Mouse (Mus musculus): ENCODE results near the gene Aoc2.
A peak's percentile ranks its signal among the peaks of the same experiment; 100 is the strongest.
"Not testable (repeated sequence)": the region's sequence is repeated elsewhere in the genome, so short reads cannot be mapped to it uniquely, and the experiment has no call there.

Aoc2 gene

DNA sequence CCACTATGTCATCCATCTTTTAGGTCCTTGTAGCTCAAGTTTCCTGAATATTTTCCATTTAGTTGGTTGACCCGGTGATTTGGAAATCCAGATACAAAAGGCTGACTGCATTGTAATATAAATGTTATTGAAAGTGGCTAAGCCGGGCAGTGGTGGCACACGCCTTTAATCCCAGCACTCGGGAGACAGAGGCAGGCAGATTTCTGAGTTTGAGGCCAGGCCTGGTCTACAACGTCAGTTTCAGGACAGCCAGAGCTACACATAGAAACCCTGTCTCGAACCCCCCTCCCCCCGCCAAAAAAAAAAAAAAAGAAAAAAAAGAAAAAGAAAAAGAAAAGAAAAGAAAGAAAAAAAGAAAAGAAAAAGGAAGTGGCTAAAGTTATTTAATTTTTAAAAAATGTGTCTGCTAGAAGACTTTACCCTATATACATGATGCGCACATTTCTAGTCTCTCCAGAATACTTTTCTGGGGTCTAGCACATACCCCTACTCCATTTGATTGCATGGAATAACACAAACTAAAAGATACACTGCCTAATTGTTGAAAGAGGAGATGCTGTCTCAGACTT, 9.7 kb upstream of the Aoc2 start:
- DNase-seq (ENCODE audit: low read depth, low spot score): no peak

DNA sequence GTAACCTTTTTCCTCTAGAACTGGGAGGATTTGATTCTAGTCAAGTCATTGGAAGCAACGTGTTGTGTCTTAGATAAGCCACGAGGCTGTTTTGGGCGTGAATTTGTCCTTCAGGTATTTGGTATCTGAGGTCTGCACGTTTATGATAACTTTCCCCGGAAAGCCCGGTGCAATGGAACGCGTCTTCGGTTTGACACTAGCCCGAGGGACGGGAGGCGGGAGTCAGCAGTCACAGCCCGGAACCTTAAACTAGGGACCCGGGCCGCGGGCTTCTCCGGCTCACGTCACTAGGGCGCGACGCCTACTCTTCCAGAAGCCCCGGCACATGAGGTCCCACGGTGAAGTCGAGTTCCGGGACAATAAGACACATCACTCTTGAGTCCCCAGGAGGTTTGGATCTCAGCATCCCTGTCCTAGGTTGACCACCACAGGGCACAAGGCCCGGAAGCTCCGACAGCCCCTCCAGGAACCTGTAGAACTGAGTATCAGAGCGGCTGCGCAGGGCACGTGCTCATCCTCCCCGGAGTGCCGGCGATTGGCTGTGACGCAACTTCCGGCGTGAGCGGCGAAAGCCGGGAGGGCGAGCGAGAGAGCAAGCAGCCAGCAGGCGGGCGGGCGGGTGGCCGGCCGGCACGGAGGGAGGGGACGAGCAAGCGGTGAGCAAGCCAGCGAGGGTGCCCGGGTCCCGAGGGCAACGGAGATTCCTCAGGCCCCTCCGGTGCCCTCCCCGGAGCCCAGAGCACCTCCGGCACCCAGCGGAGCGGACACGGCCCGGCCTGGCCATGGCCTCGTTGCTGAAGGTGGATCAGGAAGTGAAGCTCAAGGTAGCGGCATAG, 9.0 kb upstream of the Aoc2 start, which contains the start of gene Psme3:
TSS of gene Psme3 (plus strand) at position 549 of the 836 bp plus-strand sequence.
- peak; percentile 91 for DNase-seq (ENCODE audit: low read depth, low spot score)

DNA sequence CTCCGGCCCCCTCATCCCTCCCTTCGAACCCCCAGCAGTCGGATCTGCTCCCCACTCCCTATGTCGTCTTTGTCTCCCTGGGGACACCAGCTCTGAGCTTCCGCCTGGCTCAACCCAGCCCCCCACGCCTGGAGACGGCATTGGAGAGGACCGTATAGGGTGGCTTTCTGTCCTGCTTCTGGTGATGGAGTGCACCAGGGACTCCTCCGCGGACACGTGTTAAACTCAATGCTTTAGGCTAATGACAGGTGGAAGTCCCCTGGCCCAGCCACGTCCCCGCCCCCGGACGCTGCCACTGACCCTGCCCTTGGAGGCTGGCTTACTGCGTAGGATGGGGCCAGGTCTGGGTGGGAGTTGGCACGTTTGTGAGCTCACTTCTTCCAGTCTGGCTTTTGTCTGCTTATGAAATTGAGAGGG, 8.4 kb upstream of the Aoc2 start:
- DNase-seq (ENCODE audit: low read depth, low spot score): peak; percentile 52

DNA sequence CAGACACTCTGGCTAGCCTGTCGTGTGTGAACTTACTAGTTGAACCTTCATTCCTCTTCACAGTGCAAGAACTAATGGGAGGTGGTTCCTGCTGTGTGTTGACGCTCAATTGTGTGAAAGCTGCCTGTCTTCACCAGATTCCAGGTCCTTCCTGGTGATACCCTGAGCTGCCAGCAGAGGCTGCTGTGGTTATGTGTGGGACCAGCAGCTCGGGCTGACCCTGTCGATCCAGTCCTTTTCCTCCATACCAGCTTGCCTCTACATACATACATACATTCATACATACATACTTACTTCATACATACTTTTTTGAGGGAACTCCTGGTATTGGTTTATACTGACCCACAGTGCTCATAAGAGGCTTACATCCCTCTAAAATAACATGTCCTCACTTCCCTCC, 1.3 kb upstream of the Aoc2 start:
- DNase-seq (ENCODE audit: low read depth, low spot score): peak; percentile 87

DNA sequence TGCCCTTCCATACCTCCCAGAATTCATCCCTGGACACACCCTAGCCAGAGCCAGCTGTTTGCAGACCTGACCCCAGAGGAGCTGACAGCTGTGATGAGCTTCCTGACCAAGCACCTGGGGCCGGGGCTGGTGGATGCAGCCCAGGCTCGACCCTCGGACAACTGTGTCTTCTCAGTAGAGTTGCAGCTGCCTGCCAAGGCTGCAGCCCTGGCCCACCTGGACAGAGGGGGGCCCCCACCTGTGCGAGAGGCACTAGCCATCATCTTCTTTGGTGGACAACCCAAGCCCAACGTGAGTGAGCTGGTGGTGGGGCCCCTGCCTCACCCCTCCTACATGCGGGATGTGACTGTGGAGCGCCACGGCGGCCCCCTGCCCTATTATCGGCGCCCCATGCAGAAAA, 338 bp downstream of the Aoc2 start:
- not testable (repeated sequence) for DNase-seq (ENCODE audit: low read depth, low spot score)

DNA sequence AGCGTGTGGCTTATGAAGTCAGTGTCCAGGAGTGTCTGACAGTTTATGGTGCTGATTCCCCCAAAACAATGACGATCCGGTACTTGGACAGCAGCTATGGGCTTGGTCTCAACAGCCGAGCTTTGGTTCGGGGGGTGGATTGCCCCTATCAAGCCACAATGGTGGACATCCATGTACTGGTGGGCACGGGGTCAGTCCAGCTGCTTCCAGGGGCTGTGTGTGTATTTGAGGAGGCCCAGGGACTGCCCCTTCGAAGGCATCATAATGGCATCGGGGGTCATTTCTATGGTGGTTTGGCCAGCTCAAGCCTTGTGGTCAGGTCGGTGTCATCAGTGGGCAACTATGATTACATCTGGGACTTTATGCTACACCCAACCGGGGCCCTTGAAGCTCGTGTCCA, 1.3 kb downstream of the Aoc2 start:
- no peak for DNase-seq (ENCODE audit: low read depth, low spot score)

DNA sequence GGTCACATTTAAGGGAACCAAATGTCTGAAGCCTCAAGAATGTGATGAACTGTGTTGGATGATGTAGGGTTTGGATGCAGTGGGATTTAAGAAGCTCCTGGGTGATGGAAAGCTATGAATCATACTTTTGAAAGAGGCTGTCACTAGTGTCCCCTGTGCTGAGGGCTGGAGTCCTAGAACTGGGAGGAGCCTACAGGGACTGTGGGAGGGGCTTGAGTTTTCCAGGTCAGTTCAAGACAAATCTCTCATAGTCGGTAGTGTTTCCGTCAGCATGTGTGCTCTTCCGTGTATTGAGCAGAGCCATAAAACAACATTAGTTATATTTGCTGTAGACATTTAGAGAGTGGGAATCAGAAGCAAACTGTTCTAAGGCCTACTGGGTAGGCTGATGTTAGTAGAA, 2.4 kb downstream of the Aoc2 start:
- DNase-seq (ENCODE audit: low read depth, low spot score): peak; percentile 25

DNA sequence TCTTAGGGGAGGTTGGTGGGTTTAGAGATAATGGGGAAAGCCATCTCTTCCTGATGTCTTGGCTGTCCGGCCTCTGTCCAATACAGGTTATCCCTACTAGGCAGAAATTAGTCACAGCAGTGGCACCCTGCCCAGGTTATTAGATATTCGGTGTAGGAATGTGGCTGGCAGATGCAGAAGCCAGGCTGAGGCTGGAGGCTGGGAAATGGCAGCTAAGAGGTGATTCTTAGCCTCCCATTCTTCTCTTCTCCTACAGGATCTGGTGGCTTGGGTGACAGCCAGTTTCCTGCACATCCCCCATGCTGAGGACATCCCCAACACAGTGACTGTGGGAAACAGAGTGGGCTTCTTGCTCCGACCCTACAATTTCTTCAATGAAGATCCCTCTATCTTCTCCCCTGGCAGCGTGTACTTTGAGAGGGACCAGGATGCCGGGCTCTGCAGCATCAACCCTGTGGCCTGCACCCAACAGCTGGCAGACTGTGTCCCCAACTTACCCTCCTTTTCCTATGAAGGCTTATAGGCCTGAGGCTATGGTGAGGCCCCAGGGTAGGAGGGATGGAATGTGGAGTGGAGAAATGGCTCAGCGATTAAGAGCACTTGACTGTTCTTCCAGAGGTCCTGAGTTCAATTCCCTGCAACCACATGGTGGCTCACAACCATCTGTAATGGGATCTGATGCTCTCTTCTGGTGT, 4.2 kb downstream of the Aoc2 start:
- peak; percentile 99 for DNase-seq (ENCODE audit: low read depth, low spot score)

DNA sequence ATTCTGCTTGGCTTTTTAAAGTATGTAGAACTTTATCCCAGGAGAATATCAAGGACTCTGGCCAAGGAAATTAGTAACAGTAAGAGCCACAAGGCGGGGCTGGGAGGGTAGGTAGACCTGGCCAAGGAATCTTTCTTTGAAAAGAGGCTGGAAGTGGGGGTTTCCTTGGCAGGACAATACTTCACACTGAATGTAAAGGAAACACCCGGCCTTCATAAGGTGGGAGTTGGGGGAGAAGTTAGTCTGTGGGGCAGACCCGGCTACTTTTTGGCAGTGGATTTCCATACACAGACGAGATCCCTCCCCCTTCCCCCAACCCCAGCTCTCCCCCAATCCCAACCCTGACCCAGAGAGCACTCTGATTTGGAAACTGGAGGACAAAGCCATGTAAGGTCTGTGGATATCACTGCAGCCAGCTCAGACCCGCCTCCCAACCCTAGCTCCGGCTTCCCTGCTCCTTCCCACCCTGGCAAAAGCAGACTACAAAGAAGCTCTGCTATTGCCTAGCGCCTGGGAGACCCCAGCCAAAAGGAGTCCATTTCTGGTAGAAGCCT, 5.6 kb downstream of the Aoc2 start, which contains the start of gene Aoc3:
TSS of gene Aoc3 (plus strand) at position 235 of the 554 bp plus-strand sequence.
- DNase-seq (ENCODE audit: low read depth, low spot score): peak; percentile 94

DNA sequence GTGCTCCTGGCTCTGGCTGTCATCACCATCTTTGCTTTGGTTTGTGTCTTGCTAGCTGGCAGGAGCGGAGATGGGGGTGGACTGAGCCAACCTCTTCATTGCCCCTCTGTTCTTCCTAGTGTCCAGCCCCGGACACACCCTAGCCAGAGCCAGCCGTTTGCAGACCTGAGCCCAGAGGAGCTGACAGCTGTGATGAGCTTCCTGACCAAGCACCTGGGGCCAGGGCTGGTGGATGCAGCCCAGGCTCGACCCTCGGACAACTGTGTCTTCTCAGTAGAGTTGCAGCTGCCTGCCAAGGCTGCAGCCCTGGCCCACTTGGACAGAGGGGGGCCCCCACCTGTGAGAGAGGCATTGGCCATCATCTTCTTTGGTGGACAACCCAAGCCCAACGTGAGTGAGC, 6.1 kb downstream of the Aoc2 start:
- DNase-seq (ENCODE audit: low read depth, low spot score): not testable (repeated sequence)

DNA sequence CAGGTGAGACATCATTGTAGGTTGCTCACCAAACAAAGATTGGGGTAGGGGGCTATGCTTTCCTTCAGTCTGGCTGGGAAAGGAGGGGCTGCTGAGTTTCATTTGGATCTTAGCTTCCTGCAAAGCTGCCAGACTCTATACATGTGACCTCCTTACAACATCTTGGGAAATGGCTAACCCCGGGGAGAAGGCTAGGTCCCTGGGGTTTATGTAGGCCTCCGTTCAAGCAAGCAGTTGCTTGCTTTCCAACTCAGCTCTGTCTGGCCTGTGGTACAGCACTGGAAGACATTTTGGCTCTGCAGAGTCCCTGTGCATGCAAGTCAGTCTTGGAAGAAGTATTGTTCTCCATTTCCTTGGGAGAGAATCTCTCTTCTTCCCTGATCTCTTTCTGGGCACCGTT, 7.7 kb downstream of the Aoc2 start:
- DNase-seq (ENCODE audit: low read depth, low spot score): no peak

DNA sequence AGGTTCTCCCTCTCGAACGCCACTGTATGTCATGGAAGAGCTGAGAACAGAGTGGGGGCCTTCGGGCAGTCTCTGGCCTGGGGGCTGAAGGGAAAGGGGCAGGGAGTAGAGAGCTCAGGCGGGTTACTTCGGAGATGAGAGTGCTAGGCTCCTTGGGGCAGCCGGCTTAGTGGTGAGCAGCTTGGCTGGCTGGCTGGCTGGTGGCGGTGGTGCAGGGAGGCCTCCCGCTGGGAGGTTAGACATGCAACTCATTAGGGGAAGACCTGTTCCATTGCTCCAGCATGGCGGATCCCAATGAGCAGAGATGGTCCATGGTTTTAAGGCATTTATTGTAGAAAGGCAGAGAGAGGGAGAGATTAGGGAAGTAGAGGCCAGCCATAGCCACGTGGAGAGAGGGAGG, 9.2 kb downstream of the Aoc2 start:
- DNase-seq (ENCODE audit: low read depth, low spot score): no peak

DNA sequence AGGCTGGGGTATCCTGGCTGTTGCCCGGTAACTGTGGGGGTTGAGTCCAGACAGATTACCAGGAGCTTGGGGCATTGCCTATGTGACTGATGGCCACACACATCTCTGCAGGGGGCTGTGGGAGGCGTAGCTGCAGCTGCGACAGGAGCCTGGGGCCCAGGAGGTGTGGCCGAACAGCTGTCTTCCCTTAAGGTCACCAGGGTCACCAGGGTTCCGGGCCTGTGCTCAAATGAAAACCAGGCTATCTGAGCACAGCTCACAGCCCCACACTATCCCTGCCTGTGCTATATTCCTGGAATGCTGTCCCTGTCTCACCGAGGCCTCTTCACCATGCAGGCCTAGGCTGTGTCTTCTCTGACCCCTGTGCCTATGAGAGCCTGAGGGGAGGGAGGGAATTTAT, 9.7 kb downstream of the Aoc2 start:
- no peak for DNase-seq (ENCODE audit: low read depth, low spot score)

DNA sequence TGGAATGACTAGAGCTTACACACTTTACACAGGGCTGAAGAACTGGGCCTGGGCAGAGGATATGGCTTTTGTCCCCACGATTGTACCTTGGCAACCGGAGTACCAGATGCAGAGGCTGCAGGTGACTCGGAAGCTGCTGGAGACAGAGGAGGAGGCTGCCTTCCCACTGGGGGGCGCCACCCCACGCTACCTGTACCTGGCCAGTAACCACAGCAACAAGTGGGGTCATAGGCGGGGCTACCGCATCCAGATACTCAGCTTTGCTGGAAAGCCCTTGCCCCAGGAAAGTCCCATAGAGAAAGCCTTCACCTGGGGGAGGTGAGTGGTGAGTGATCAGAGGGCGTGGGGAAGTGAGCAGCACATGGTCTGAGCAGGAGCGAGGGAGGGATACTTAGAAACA, 10.8 kb downstream of the Aoc2 start:
- DNase-seq (ENCODE audit: low read depth, low spot score): no peak

DNA sequence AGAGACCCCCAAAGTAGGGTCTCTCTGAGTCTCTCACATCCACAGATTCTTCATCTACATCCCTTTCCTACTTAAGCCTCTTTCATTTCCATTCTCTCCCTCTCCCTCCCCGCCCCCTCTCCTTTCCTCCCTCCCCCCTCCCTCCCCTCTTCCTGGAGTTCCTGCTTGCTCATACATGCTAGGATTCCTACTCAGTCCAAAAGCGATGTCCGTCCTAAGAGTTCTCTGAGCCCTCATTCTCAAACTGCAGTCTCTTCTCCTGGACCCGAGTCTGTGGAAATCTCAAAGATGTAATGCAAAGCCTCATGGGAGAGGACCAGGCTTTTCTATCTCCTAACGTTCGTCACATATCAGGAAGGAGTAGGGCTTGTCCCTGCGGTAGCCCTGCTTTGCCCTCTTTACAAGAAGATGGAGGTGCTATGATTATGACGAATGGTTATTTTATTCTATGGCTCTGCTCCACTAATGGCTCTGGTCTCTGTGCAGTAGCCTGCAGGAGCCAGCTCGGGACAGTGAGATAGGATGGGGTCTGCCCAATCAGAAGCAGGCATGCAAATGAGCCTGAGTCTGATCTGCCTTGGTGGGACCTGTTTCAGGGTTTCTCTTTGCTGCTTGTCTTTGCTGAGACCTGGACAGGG, 13.4 kb downstream of the Aoc2 start:
- peak; percentile 44 for DNase-seq (ENCODE audit: low read depth, low spot score)

DNA sequence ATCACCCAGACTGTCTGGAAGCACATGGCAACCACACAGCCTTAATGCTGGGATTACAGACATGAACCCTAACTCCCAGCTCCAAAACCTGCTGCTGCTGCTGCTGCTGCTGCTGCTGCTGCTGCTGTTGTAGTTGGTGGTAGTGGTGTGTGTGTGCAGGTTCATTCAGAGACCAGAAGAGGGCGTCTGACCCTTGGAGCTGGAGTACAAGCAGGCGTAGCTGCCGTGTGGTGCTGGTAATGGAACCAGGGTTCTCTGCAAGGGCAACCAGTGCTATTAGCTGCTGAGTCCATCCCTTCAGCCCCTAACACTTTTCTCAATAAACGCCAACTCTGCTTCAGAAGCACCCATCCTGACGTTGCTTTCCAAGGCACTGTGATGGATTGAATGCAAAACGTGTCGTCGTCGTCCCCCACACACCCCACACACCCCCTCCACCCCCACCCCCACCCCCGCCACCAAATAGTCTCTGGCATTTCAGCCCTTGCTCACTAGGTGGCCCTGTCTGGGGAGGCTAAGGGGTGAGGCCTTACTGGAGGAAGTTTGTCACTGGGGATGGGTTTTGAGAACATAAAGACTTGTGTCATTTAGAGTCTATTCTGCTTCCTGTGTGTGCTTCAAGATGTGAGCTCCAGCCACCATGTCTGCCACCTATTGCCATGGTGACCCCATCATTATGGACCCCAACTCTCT, 22.4 kb downstream of the Aoc2 start:
- no peak for DNase-seq (ENCODE audit: low read depth, low spot score)

DNA sequence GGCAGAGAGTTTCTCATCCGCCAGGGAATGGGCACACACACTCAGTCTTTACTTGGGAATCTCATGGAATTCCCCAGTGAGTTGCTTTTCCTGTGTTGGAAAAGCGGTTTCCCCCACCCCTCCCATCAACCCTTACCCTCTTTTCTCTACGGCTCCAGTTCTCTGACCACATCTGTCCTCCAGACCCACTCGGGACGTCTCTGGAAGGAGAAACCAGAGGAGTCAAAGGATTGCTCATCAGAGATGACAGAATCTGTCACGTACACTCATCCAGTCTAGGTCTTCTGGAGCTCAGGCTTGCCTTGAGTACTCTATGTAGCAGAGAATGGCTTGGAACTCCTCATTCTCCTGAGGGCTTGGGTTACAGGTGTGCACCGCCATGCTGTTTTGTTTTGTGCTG, 23.9 kb downstream of the Aoc2 start:
- DNase-seq (ENCODE audit: low read depth, low spot score): peak; percentile 47

DNA sequence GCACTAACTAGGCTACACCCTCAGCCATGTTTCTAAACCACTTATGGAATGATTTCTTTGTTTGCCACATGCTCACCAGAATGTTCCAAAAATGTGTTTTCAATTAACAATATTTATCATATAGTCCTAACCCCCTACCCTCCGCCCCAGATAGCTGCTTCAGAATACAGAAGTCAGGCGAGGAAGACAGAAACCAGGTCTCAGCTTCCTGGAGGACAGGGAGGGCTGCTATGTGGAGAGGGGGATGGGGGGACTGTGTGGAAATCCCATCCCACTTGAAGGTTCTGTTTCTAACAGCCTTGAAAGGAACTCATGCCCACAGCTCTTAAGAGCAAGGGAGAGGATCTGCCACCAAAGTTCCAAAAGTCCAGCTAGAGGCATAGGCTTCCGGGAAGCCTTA, 24.4 kb downstream of the Aoc2 start:
- no peak for DNase-seq (ENCODE audit: low read depth, low spot score)

DNA sequence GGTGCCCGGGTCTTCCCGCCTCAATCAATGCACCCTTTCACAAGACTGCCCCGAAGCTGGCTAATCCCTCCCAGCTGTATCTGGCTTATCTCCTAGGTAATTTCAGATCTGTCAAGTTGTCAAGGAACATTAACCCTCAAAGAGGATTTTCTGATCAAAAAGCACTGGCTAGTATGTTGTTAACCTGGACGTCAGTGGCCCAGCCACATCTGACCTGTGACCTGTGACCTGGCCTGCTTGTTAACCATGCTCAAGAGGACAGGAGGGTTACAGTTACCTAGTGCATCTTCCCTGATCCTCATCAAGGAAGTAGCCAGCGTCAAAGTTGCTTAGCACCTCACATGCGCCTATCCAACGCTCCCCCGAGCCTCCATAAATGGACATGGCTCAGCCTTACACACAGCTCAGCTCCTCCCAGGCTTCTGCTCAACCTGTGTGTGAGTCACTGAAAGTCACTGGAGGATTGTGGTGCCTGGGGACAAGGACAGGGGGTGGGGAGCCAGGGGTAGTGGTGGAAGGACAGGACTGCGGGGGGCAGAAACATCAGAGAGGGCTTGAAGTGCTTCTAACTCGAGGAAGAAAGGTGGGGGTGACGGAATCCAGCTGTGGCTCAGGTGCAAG, 26.3 kb downstream of the Aoc2 start:
- no peak for DNase-seq (ENCODE audit: low read depth, low spot score)

DNA sequence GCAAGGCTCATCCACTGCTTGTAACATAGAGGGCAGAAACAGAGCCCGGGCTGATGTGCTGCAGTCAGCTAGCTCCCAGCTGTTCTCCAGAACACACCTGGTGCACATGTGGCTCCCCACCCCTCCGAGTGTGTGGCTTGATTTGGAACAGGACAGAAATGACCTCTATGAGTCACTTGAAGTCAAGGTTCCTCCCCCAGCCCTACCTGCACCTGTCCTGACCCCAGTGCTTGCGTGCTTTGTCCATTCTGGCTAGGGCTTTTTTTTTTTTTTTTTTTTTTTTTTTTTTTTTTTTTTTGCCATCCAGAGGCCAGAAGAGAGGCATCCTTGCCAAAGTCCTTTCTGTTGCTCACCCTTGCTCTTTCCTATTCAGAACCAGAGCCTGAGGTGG, 26.9 kb downstream of the Aoc2 start:
- DNase-seq (ENCODE audit: low read depth, low spot score): no peak

DNA sequence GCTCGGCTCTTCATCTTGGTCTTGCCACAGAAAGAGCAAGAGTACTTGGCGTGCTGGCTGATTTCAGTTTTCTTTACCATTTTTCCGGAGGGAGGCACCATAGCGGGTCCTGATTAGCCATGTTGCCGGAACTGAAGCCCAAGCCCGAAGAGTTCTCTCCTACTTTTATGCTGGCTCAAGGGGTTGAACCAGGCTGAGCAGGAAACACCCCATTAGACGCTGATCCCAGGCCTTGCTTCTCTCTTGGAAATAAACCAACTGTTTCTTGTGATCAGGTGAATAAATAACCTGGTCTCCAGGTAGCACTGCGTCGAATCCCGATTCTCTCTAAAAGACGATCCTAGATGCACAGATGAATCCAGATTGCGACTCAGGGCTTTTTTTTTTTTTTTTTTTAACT, 28.6 kb downstream of the Aoc2 start:
- no peak for DNase-seq (ENCODE audit: low read depth, low spot score)
